Mouse (Mus musculus): ENCODE measurements around the gene Klhdc4. TPM values are rescaled to one million over a fixed set of nuclear protein-coding genes. Genes with fewer than 3 reads are reported as not detected.
A peak's percentile ranks its signal among the peaks of the same experiment; 100 is the strongest.

The Klhdc4 gene
- polyA plus RNA-seq, 1 experiment from 2014 or later: 43.7 TPM

- Histone ChIP-seq H3K27ac (ENCODE audit: low read depth) (no peak overlapping the region), H3K4me2 (ENCODE audit: low read length) (no peak overlapping the region), H3K4me3 (ENCODE audit: low read depth, low read length) (no peak overlapping the region), H3K4me1 (replicated peaks; ENCODE audit: control insufficient read depth, insufficient read depth, low read length) (no peaks in the 10 kb centered on the region), H3K9ac (ENCODE audit: low read length) (no peak overlapping the region), H3K36me3 (ENCODE audit: control insufficient read depth, insufficient read depth, low read length) (no peaks in the 10 kb centered on the region), H3K9me3 (ENCODE audit: control insufficient read depth, low read length) (no peaks in the 10 kb centered on the region), H3K27me3 (replicated peaks; ENCODE audit: control insufficient read depth, insufficient read depth, low read length) (0 out of 2 replicates have a peak, but pooled peaks cover 3% of the 10 kb centered on the region)
- no peak for DNase-seq (ENCODE audit: low spot score)
- ATAC-seq (replicated peaks; ENCODE audit: low FRiP score, low TSS enrichment, low read depth): no peak
- 77% methylated on average over 10 of the region's 10 CpGs for WGBS
Measured at GRCm38 (mm10) chr8:121847261-121847822, 18.0 kb upstream of the Klhdc4 start.

- H3K27ac ChIP-seq (ENCODE audit: low read depth): no peak overlapping the region
- no peaks in the 10 kb centered on the region for H3K36me3 ChIP-seq (ENCODE audit: control insufficient read depth, insufficient read depth, low read length)
- H3K9ac ChIP-seq (ENCODE audit: low read length): no peak overlapping the region
- no peaks in the 10 kb centered on the region for H3K9me3 ChIP-seq (ENCODE audit: control insufficient read depth, low read length)
- no peaks in the 10 kb centered on the region for H3K4me1 ChIP-seq (replicated peaks; ENCODE audit: control insufficient read depth, insufficient read depth, low read length)
- DNase-seq (ENCODE audit: low spot score) (no peak), ATAC-seq (replicated peaks; ENCODE audit: low FRiP score, low TSS enrichment, low read depth) (no peak)
- no peak overlapping the region for H3K4me3 ChIP-seq (ENCODE audit: low read depth, low read length)
- no peak overlapping the region for H3K4me2 ChIP-seq (ENCODE audit: low read length)
- 0 out of 2 replicates have a peak, but pooled peaks cover 3% of the 10 kb centered on the region for H3K27me3 ChIP-seq (replicated peaks; ENCODE audit: control insufficient read depth, insufficient read depth, low read length)
Measured at GRCm38 (mm10) chr8:121846815-121847214, 17.4 kb upstream of the Klhdc4 start.

- ATAC-seq (replicated peaks; ENCODE audit: low FRiP score, low TSS enrichment, low read depth) (no peak), DNase-seq (ENCODE audit: low spot score) (no peak)
- Histone ChIP-seq H3K27me3 (replicated peaks; ENCODE audit: control insufficient read depth, insufficient read depth, low read length) (0 out of 2 replicates have a peak, but pooled peaks cover 3% of the 10 kb centered on the region), H3K27ac (ENCODE audit: low read depth) (no peak overlapping the region), H3K4me1 (replicated peaks; ENCODE audit: control insufficient read depth, insufficient read depth, low read length) (no peaks in the 10 kb centered on the region), H3K9ac (ENCODE audit: low read length) (no peak overlapping the region), H3K9me3 (ENCODE audit: control insufficient read depth, low read length) (no peaks in the 10 kb centered on the region), H3K4me3 (ENCODE audit: low read depth, low read length) (no peak overlapping the region), H3K4me2 (ENCODE audit: low read length) (no peak overlapping the region), H3K36me3 (ENCODE audit: control insufficient read depth, insufficient read depth, low read length) (no peaks in the 10 kb centered on the region)
- WGBS: 65% methylated on average over 7 of the region's 7 CpGs
Measured at GRCm38 (mm10) chr8:121844765-121845164, 15.4 kb upstream of the Klhdc4 start.

GRCm38 (mm10) chr8:121843184-121843733, 13.9 kb upstream of the Klhdc4 start:
- Histone ChIP-seq H3K9ac (ENCODE audit: low read length) (no peak overlapping the region), H3K4me1 (replicated peaks; ENCODE audit: control insufficient read depth, insufficient read depth, low read length) (no peaks in the 10 kb centered on the region), H3K9me3 (ENCODE audit: control insufficient read depth, low read length) (no peaks in the 10 kb centered on the region), H3K36me3 (ENCODE audit: control insufficient read depth, insufficient read depth, low read length) (no peaks in the 10 kb centered on the region), H3K4me2 (ENCODE audit: low read length) (no peak overlapping the region), H3K27me3 (replicated peaks; ENCODE audit: control insufficient read depth, insufficient read depth, low read length) (no peaks in the 10 kb centered on the region), H3K4me3 (ENCODE audit: low read depth, low read length) (no peak overlapping the region), H3K27ac (ENCODE audit: low read depth) (no peak overlapping the region)
- 73% methylated on average over 3 of the region's 3 CpGs for WGBS
- ATAC-seq (replicated peaks; ENCODE audit: low FRiP score, low TSS enrichment, low read depth) (no peak), DNase-seq (ENCODE audit: low spot score) (no peak)

GRCm38 (mm10) chr8:121842064-121842955, 12.9 kb upstream of the Klhdc4 start:
- Histone ChIP-seq H3K4me2 (ENCODE audit: low read length) (no peak overlapping the region), H3K4me1 (replicated peaks; ENCODE audit: control insufficient read depth, insufficient read depth, low read length) (no peaks in the 10 kb centered on the region), H3K9me3 (ENCODE audit: control insufficient read depth, low read length) (no peaks in the 10 kb centered on the region), H3K27ac (ENCODE audit: low read depth) (no peak overlapping the region), H3K27me3 (replicated peaks; ENCODE audit: control insufficient read depth, insufficient read depth, low read length) (no peaks in the 10 kb centered on the region), H3K36me3 (ENCODE audit: control insufficient read depth, insufficient read depth, low read length) (no peaks in the 10 kb centered on the region), H3K4me3 (ENCODE audit: low read depth, low read length) (no peak overlapping the region), H3K9ac (ENCODE audit: low read length) (no peak overlapping the region)
- WGBS: 84% methylated on average over 8 of the region's 8 CpGs
- ATAC-seq (replicated peaks; ENCODE audit: low FRiP score, low TSS enrichment, low read depth) (no peak), DNase-seq (ENCODE audit: low spot score) (no peak)

GRCm38 (mm10) chr8:121841242-121841641, 11.9 kb upstream of the Klhdc4 start:
- ATAC-seq (replicated peaks; ENCODE audit: low FRiP score, low TSS enrichment, low read depth): no peak
- Histone ChIP-seq H3K27ac (ENCODE audit: low read depth) (no peak overlapping the region), H3K4me2 (ENCODE audit: low read length) (no peak overlapping the region), H3K4me1 (replicated peaks; ENCODE audit: control insufficient read depth, insufficient read depth, low read length) (no peaks in the 10 kb centered on the region), H3K9me3 (ENCODE audit: control insufficient read depth, low read length) (no peaks in the 10 kb centered on the region), H3K9ac (ENCODE audit: low read length) (no peak overlapping the region), H3K4me3 (ENCODE audit: low read depth, low read length) (no peak overlapping the region), H3K36me3 (ENCODE audit: control insufficient read depth, insufficient read depth, low read length) (no peaks in the 10 kb centered on the region), H3K27me3 (replicated peaks; ENCODE audit: control insufficient read depth, insufficient read depth, low read length) (no peaks in the 10 kb centered on the region)
- 50% methylated on average over 8 of the region's 8 CpGs for WGBS
- peak; percentile 72 for DNase-seq (ENCODE audit: low spot score)

DNA sequence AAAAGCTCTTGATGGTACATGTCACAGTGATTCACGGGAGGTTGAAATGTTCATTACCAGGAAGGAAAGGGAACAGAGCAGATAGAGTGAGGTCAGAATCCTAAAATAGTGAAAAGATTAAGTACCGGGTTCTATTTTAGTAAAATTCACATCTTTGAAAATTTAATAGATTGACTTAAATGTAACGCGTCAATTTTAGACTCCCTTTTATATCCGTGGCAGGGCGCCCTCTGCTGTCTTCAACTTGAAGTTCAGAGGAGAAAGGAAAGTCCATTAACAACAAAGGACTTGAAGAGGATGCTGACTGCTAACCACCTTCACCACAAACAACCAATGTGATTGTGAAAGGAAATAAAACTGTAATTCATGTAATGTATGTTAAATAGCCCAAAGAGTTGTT, 3.1 kb upstream of the Klhdc4 start:
- no peaks in the 10 kb centered on the region for H3K27me3 ChIP-seq (replicated peaks; ENCODE audit: control insufficient read depth, insufficient read depth, low read length)
- H3K9me3 ChIP-seq (ENCODE audit: control insufficient read depth, low read length): no peaks in the 10 kb centered on the region
- ATAC-seq (replicated peaks; ENCODE audit: low FRiP score, low TSS enrichment, low read depth) (no peak), DNase-seq (ENCODE audit: low spot score) (peak; percentile 76)
- H3K36me3 ChIP-seq (ENCODE audit: control insufficient read depth, insufficient read depth, low read length): no peaks in the 10 kb centered on the region
- H3K4me3 ChIP-seq (ENCODE audit: low read depth, low read length): no peak overlapping the region
- no peak overlapping the region for H3K27ac ChIP-seq (ENCODE audit: low read depth)
- WGBS: 22% methylated on average over 6 of the region's 6 CpGs
- peaks cover 9% of the 10 kb centered on the region for H3K4me1 ChIP-seq (replicated peaks; ENCODE audit: control insufficient read depth, insufficient read depth, low read length)
- no peak overlapping the region for H3K9ac ChIP-seq (ENCODE audit: low read length)
- no peak overlapping the region for H3K4me2 ChIP-seq (ENCODE audit: low read length)

DNA sequence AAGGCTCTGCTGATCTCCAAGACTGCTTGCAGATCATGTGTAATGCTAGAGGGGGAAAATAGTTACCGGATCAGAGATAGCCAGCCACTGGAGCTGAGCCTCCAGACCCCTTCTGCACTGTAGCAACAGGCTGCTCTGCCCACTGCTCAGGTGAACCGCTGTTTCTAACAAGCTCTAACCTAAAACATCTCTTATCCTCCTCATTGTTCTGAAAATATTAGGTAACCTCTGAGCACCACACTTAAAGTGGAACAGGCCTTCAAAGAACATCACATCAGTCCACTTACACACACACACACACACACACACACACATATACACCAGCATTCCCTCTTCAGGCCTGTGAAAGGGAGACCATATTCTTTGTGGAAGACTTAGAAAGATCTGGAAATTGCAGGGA, 2.7 kb upstream of the Klhdc4 start:
- no peak for ATAC-seq (replicated peaks; ENCODE audit: low FRiP score, low TSS enrichment, low read depth)
- no peak for DNase-seq (ENCODE audit: low spot score)
- no peak overlapping the region for H3K4me3 ChIP-seq (ENCODE audit: low read depth, low read length)
- no peaks in the 10 kb centered on the region for H3K36me3 ChIP-seq (ENCODE audit: control insufficient read depth, insufficient read depth, low read length)
- H3K27me3 ChIP-seq (replicated peaks; ENCODE audit: control insufficient read depth, insufficient read depth, low read length): no peaks in the 10 kb centered on the region
- H3K27ac ChIP-seq (ENCODE audit: low read depth): no peak overlapping the region
- H3K4me2 ChIP-seq (ENCODE audit: low read length): no peak overlapping the region
- no peaks in the 10 kb centered on the region for H3K9me3 ChIP-seq (ENCODE audit: control insufficient read depth, low read length)
- peaks cover 9% of the 10 kb centered on the region for H3K4me1 ChIP-seq (replicated peaks; ENCODE audit: control insufficient read depth, insufficient read depth, low read length)
- no peak overlapping the region for H3K9ac ChIP-seq (ENCODE audit: low read length)
- 83% methylated on average over 2 of the region's 2 CpGs for WGBS
